Mouse (Mus musculus): ENCODE measurements around the gene Rpl37a. TPM values are rescaled to one million over a fixed set of nuclear protein-coding genes. Genes with fewer than 3 reads are reported as not detected.

Gene Rpl37a
- polyA plus RNA-seq (2012; rRNA removed) = 1,149 and 1,406 TPM in 2 replicates

DNA sequence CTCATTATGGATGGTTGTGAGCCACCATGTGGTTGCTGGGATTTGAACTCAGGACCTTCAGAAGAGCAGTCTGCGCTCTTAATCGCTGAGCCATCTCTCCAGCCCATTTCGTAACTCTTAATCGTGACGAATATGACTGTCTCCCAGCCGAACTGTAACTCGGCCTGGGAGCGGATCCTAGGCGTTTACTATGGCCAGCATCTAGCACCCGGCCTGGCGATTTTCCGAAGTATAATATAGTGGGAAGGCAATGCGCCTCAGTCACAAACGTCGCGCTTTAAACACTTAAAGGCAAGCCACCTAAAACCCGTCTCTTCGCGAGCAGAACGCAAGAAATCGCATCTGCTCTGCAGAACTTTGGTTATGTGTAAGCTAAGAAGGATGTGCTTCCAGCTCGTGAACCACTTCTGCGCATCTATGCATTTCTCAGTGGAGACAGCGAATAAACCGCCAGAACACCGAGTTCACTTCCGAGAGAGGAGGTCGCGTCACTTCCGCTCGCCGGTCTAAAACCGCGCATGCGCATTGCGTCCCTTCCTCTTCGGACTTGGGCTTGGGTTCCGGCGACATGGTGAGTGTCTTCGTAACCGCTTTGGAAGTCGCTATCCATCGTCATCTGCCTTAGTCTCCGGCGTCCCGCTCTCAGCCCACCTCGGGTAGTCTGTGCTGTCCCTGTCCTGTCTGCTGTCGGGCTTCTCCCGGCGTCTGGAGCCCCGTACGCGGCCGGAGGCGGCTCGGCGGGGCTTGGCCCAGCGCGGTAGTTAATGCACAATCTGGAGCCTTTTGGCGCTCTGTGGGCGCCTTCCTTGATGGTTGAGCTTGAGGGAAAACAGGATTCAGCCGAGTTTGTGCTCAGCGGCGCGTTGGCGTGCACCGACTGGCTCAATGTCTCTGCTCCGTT lies at the start of gene Rpl37a:
Rpl37a (plus strand) TSS at position 538 of the 901 bp plus-strand sequence.
- TF ChIP-seq CTCF (IDR thresholded peaks at IDR 0.05; ENCODE audit: borderline replicate concordance, extremely low read depth, insufficient read depth, insufficient read length) = no peak
- peak; percentile 46; the same call in 1 of the 2 replicates for TF ChIP-seq POLR2A (IDR thresholded peaks at IDR 0.05; ENCODE audit: borderline replicate concordance, extremely low read depth, insufficient read depth, insufficient read length, poor library complexity, severe bottlenecking)
- DNase-seq (ENCODE audit: low read depth) = peak; percentile 99

DNA sequence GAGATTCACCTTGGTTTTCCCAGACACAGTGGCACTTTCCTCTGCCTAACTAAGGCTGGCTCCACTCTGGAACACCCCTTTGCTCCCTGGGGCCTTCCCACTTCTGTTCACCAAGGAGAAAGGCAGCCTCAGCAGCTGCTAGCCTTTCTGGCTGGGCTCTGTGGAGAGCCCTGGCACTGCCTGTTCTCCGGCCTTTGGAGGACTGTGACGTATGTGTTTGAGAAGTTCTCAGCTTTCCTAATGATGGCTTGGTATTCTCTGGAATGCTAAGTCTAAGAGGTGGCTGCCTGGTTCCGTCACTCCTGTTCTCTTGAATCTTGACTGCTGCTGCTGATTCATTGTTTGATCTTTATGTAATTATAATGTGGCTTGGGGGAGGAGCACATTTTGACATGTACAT lies 38.0 kb upstream of the Rpl37a start:
- no peak for TF ChIP-seq POLR2A (IDR thresholded peaks at IDR 0.05; ENCODE audit: borderline replicate concordance, extremely low read depth, insufficient read depth, insufficient read length, poor library complexity, severe bottlenecking)
- no peak for TF ChIP-seq CTCF (IDR thresholded peaks at IDR 0.05; ENCODE audit: borderline replicate concordance, extremely low read depth, insufficient read depth, insufficient read length)
- DNase-seq (ENCODE audit: low read depth) = peak; percentile 20

DNA sequence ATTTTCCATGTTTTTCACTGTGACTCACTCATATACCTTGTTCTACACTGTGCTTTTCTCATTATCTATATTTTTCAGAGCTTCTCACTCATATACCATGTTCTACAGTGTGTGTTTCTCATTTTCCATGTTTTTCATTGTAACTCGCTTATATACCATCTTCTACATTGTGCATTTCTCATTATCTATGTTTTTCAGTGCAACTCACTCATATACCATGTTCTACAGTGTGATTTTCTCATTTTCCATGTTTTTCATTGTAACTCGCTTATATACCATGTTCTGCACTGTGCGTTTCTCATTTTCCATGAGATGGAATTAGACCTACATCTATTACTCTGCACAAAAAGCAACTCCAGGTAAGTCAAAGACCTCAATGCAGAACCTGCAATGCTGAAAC lies 14.8 kb upstream of the Rpl37a start:
- DNase-seq (ENCODE audit: low read depth) = peak; percentile 32
- TF ChIP-seq POLR2A (IDR thresholded peaks at IDR 0.05; ENCODE audit: borderline replicate concordance, extremely low read depth, insufficient read depth, insufficient read length, poor library complexity, severe bottlenecking) (no peak), CTCF (IDR thresholded peaks at IDR 0.05; ENCODE audit: borderline replicate concordance, extremely low read depth, insufficient read depth, insufficient read length) (no peak)

DNA sequence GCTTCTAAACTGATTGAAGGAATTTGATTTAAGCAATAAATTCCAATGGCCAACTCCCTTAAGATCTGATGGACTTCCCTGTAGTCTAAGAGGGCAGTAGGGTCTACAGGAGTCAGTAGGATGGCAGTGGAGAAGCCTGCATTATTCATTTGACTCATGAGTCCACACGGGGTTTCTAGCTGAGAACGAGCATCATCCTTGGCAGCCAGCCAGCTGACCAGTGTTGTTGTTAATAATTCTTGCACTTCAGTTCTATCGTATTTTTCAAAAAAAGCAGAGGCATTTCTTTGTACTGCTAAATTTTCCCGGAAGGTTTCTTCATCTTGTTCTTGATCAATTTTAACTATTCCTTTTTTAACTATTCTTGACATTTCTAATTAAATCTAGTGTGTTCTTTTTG lies 12.4 kb upstream of the Rpl37a start:
- TF ChIP-seq CTCF (IDR thresholded peaks at IDR 0.05; ENCODE audit: borderline replicate concordance, extremely low read depth, insufficient read depth, insufficient read length) (no peak), POLR2A (IDR thresholded peaks at IDR 0.05; ENCODE audit: borderline replicate concordance, extremely low read depth, insufficient read depth, insufficient read length, poor library complexity, severe bottlenecking) (no peak)
- DNase-seq (ENCODE audit: low read depth) = no peak

DNA sequence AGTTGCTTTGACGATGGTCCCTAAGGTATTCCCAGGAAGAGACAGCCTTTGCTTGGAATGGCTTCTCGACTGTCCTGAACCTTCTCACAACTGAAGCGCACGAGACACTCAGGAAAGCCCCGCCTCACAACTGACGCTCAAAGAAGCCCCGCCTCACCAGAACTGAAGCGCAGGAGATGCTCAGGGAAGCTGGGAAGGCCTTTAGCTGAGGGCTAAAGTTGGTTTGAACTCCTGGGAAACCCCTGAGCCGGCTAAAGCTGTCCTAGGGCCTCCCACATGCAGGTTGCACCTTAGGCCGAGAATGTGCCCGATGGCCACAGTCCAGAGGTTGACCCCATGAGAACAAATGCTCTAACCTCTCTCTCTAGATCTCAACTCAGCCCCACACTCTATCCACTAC lies 10.6 kb upstream of the Rpl37a start, which contains the start of gene Ankar:
Ankar (minus strand) TSS at position 101 of the 400 bp plus-strand sequence.
- TF ChIP-seq CTCF (IDR thresholded peaks at IDR 0.05; ENCODE audit: borderline replicate concordance, extremely low read depth, insufficient read depth, insufficient read length) (no peak), POLR2A (IDR thresholded peaks at IDR 0.05; ENCODE audit: borderline replicate concordance, extremely low read depth, insufficient read depth, insufficient read length, poor library complexity, severe bottlenecking) (no peak)
- DNase-seq (ENCODE audit: low read depth) = no peak

DNA sequence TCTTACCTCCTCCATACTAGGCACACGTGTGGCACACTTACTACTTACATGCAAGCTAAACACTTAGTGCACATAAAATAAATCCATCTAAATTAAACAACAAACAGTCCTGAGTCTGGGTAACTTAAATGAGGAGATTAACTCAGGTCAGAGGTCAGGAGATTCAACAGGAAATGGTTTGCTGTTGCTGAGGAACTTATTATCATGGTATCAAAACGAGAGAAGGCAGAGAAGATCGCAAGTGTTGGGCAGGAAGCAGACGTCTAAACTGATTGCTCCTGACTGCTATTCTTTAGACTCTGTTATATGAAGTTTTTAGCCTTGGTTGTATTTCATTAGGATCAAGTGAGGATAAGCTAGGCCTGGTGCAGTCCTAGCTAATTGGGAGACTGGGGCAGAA lies 3.6 kb upstream of the Rpl37a start:
- TF ChIP-seq CTCF (IDR thresholded peaks at IDR 0.05; ENCODE audit: borderline replicate concordance, extremely low read depth, insufficient read depth, insufficient read length) (no peak), POLR2A (IDR thresholded peaks at IDR 0.05; ENCODE audit: borderline replicate concordance, extremely low read depth, insufficient read depth, insufficient read length, poor library complexity, severe bottlenecking) (no peak)
- no peak for DNase-seq (ENCODE audit: low read depth)

DNA sequence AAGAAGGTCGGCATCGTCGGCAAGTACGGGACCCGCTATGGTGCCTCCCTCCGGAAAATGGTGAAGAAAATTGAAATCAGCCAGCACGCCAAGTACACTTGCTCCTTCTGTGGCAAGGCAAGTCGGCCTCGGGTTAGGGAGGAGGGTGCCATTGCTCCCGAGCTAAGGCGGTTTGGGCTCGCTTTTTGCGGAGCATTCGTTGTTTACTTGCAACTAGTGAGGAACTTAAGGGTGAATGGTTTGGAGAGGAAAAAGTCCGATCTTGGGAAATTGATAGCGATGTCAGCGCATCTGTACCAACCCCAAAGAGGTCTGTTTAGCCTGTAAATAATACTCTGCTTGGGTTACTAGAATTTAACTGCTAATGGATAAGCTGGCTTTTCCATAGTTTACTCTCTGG lies 594 bp downstream of the Rpl37a start:
- TF ChIP-seq POLR2A (IDR thresholded peaks at IDR 0.05; ENCODE audit: borderline replicate concordance, extremely low read depth, insufficient read depth, insufficient read length, poor library complexity, severe bottlenecking) (no peak), CTCF (IDR thresholded peaks at IDR 0.05; ENCODE audit: borderline replicate concordance, extremely low read depth, insufficient read depth, insufficient read length) (no peak)
- no peak for DNase-seq (ENCODE audit: low read depth)

DNA sequence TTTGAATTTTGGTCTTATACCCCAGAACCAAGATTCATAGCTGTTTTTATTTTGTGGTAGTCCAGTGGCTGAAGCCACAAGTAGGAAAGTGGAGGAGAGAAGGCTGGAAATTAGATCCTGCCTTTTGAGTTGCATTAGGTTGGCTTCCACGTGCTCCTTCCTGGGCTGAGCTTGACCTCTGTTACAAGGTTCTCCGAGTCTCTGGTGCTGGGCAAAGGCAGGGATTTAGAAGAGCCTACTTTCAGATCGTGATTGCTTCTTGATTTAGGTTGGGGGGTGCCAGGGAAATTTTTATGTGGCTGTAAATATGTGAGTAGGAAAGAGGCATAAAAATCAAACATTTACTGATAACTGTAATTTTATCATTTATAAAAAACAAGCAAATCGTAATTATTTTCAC lies 3.5 kb downstream of the Rpl37a start:
- no peak for TF ChIP-seq POLR2A (IDR thresholded peaks at IDR 0.05; ENCODE audit: borderline replicate concordance, extremely low read depth, insufficient read depth, insufficient read length, poor library complexity, severe bottlenecking)
- no peak for TF ChIP-seq CTCF (IDR thresholded peaks at IDR 0.05; ENCODE audit: borderline replicate concordance, extremely low read depth, insufficient read depth, insufficient read length)
- DNase-seq (ENCODE audit: low read depth) = no peak

DNA sequence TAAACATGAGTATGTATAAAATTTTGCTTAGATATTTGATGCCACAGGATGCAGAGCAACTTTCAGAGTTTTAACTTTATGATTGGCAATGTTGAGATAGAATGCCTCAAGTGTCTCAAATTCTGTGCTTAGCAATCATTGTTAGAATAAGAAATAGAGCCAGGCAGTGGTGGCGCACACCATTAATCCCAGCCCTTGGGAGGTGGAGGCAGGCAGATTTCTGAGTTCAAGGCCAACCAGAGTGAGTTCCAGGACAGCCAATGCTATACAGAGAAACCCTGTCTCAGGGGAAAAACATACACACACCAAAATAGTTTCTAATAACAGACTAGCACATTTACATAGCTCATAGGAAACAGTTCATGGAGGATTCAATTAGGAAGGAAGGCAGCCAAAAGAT lies 4.0 kb downstream of the Rpl37a start:
- DNase-seq (ENCODE audit: low read depth) = no peak
- TF ChIP-seq POLR2A (IDR thresholded peaks at IDR 0.05; ENCODE audit: borderline replicate concordance, extremely low read depth, insufficient read depth, insufficient read length, poor library complexity, severe bottlenecking) = no peak
- TF ChIP-seq CTCF (IDR thresholded peaks at IDR 0.05; ENCODE audit: borderline replicate concordance, extremely low read depth, insufficient read depth, insufficient read length) = no peak

DNA sequence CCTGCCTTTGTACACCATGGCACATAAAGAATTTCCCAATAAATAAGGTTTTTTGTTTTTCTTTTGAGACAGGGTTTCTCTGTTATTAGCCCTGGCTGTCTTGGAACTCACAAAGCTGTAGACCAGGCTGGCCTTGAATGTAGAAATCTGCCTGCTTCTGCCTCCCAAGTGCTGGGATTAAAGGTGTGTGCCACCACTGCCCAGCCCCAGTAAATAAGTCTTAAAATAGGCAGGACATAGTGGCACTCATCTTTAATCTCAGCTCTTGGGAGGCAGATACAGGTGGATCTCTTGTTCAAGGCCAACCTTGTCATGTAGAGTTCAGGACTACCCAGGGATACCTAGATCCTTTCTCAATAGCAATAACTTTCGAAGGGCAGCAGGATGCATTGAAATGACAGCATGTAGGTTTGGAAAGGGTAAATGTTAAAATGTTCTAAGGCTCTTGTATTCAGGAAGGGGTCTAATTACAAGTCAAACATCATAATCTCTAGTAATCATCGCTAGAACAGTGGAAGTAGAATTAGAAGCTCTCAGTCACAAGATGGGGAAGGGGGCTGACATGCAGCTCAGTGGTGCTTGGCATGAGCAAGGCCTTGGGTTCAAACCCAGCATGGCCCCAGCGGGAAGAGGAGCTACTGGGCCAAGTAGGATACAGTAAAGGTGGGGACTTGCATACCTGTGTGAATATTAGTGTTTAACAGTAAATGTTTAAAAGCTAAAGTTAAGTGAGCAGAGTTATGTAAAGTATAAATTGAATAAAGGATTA lies 4.7 kb downstream of the Rpl37a start:
- TF ChIP-seq CTCF (IDR thresholded peaks at IDR 0.05; ENCODE audit: borderline replicate concordance, extremely low read depth, insufficient read depth, insufficient read length) (no peak), POLR2A (IDR thresholded peaks at IDR 0.05; ENCODE audit: borderline replicate concordance, extremely low read depth, insufficient read depth, insufficient read length, poor library complexity, severe bottlenecking) (no peak)
- no peak for DNase-seq (ENCODE audit: low read depth)

DNA sequence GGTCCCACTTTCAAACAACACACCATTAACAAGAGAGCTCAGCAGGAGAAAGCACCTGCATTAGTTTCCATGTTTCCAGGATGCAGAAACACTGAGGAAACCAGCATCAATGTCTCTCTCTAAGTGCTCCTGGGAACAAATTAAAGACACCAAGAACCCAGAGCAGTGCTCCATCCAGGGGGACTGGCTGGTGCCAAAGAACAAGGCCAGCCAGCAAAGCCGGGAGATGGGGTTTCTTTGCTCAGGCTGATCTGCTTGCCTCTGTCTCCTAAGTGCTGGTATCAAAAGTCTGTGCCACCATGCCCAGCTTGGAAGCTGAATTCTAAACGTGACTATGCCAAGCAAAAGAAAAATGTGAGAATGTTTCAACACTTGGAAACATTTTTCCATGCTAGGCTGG lies 5.3 kb downstream of the Rpl37a start:
- no peak for DNase-seq (ENCODE audit: low read depth)
- TF ChIP-seq CTCF (IDR thresholded peaks at IDR 0.05; ENCODE audit: borderline replicate concordance, extremely low read depth, insufficient read depth, insufficient read length) = no peak
